Mouse (Mus musculus) G1E (cell line): ENCODE data around the gene Hoxc11.

Experiments
- CTCF ChIP-seq: IDR thresholded peaks from 2 replicates; pipeline ENCODE4 v1.5.1; 2012; ENCODE audit warnings: low read depth, low read length, inconsistent platforms, mixed read lengths
- GATA1 ChIP-seq: IDR thresholded peaks from 2 replicates; pipeline ENCODE4 v1.6.1; 2012; ENCODE audit warnings: borderline replicate concordance, low read length, inconsistent platforms, mixed read lengths

GRCm38 (mm10) chr15:102949696-102950095 lies 4.5 kb upstream of the Hoxc11 start:
- TF ChIP-seq GATA1 (no peak), CTCF (no peak)
